Comparison of ENCODE assay signal across 13 mouse cellular contexts in genomic region chr12:99231321-99231720, GRCm38 (mm10).
"Had no signal": no experiment of that assay in that cellular context is flagged by ENCODE, and none has a peak within 500 bp of the region (broad histone marks: within the 10 kb centered on the region; RNA-seq: fewer than 3 reads in every experiment).

No protein-coding gene starts in this region.

- H3K27me3 ChIP-seq: limb, embryonic 15.5 days; neural tube, embryonic 13.5 days had no signal

- H3K9me3 ChIP-seq: limb, embryonic 15.5 days; neural tube, embryonic 13.5 days had no signal

- DNase-seq: kidney, adult 9 months; kidney, postnatal 36 days; lung, adult 18-20 months; retina, postnatal 1 day; right cerebral cortex, postnatal 4 days; spleen, adult 18-20 months; thymus, adult 18-20 months; thymus, postnatal 14 days had no signal

- H3K4me3 ChIP-seq: left cerebral cortex, adult 2 months; limb, embryonic 15.5 days; neural tube, embryonic 13.5 days had no signal

- H3K9ac ChIP-seq: limb, embryonic 15.5 days; liver, embryonic 14.5 days had no signal

- H3K27ac ChIP-seq: kidney, postnatal 0 days; left cerebral cortex, adult 2 months; liver, embryonic 14.5 days had no signal

- H3K36me3 ChIP-seq: limb, embryonic 15.5 days; neural tube, embryonic 13.5 days had no signal

- H3K4me2 ChIP-seq: limb, embryonic 15.5 days had no signal
